Mouse (Mus musculus): ENCODE data around the gene Htr2a. TPM values are rescaled to one million over a fixed set of nuclear protein-coding genes. Genes with fewer than 3 reads are reported as not detected.

Htr2a gene
- total and polyA plus RNA-seq, 2 experiments from 2014 or later, result 0.44 to 1.1 TPM

GRCm38 (mm10) chr14:74650001-74650400 is 9.4 kb downstream of the Htr2a start:
- no peak for ATAC-seq (ENCODE audit: insufficient read depth, low read depth)
- no peak overlapping the region for H3K27ac ChIP-seq (ENCODE audit: low read depth)
- TF ChIP-seq EP300 (IDR thresholded peaks at IDR 0.05; ENCODE audit: low read depth) (no peak), CTCF (IDR thresholded peaks at IDR 0.05; ENCODE audit: low read depth) (no peak)

GRCm38 (mm10) chr14:74651678-74652077 is 11.0 kb downstream of the Htr2a start:
- TF ChIP-seq CTCF (IDR thresholded peaks at IDR 0.05; ENCODE audit: low read depth) (no peak), EP300 (IDR thresholded peaks at IDR 0.05; ENCODE audit: low read depth) (no peak)
- 43% methylated on average over 4 of the region's 4 CpGs for WGBS
- no peak overlapping the region for H3K4me3 ChIP-seq (ENCODE audit: low read depth, low read length)
- no peaks in the 10 kb centered on the region for H3K36me3 ChIP-seq (replicated peaks; ENCODE audit: control insufficient read depth, insufficient read depth, low read length)
- no peaks in the 10 kb centered on the region for H3K27me3 ChIP-seq (ENCODE audit: control insufficient read depth, insufficient read depth, low read length)
- H3K4me2 ChIP-seq (ENCODE audit: low read depth, low read length), result no peak overlapping the region
- H3K27ac ChIP-seq (ENCODE audit: low read depth), result peak overlapping the region; percentile 34; the same call in 1 of the 2 replicates
- no peak for DNase-seq (ENCODE audit: low spot score)
- 0 out of 2 replicates have a peak, but pooled peaks have one; percentile 44 for ATAC-seq (ENCODE audit: insufficient read depth, low read depth)
- H3K9ac ChIP-seq (replicated peaks; ENCODE audit: low read depth, low read length), result no peak overlapping the region
- peaks cover 15% of the 10 kb centered on the region for H3K4me1 ChIP-seq (ENCODE audit: control insufficient read depth, insufficient read depth)
- no peaks in the 10 kb centered on the region for H3K9me3 ChIP-seq (replicated peaks; ENCODE audit: control insufficient read depth, low read length)

More at GRCm38 (mm10) chr14:74650001-74650400, 9.4 kb downstream of the Htr2a start:
- no peaks in the 10 kb centered on the region for H3K27me3 ChIP-seq (ENCODE audit: control insufficient read depth, insufficient read depth, low read length)
- no peaks in the 10 kb centered on the region for H3K9me3 ChIP-seq (replicated peaks; ENCODE audit: control insufficient read depth, low read length)
- no peaks in the 10 kb centered on the region for H3K36me3 ChIP-seq (replicated peaks; ENCODE audit: control insufficient read depth, insufficient read depth, low read length)
- WGBS, result 85% methylated on average over 6 of the region's 6 CpGs
- DNase-seq (ENCODE audit: low spot score), result no peak
- no peak overlapping the region for H3K4me2 ChIP-seq (ENCODE audit: low read depth, low read length)
- H3K4me3 ChIP-seq (ENCODE audit: low read depth, low read length), result no peak overlapping the region
- H3K4me1 ChIP-seq (ENCODE audit: control insufficient read depth, insufficient read depth), result peaks cover 15% of the 10 kb centered on the region
- no peak overlapping the region for H3K9ac ChIP-seq (replicated peaks; ENCODE audit: low read depth, low read length)

DNA sequence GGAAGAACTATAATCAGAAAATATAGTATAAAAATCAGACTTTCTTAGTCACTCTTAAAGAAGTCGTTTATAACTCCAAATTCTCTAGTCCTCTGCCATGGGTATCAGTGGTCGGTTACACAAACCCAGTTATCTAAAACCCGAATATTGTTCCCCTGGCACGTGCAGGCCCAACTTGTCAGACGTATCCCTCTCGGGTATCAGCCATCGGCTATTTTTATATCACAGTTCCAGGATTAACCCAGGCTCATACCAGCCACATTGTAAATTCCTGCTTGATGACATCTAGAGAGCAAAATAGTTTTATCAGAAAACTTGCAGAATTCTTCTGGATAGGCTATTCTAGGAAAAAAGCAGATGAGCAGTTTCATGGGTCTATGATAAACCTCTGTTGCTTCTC is 16.6 kb downstream of the Htr2a start:
- Histone ChIP-seq H3K9ac (replicated peaks; ENCODE audit: low read depth, low read length) (no peak overlapping the region), H3K4me2 (ENCODE audit: low read depth, low read length) (no peak overlapping the region), H3K27me3 (ENCODE audit: control insufficient read depth, insufficient read depth, low read length) (no peaks in the 10 kb centered on the region), H3K36me3 (replicated peaks; ENCODE audit: control insufficient read depth, insufficient read depth, low read length) (no peaks in the 10 kb centered on the region), H3K27ac (ENCODE audit: low read depth) (peak overlapping the region; percentile 82), H3K4me1 (ENCODE audit: control insufficient read depth, insufficient read depth) (peaks cover 31% of the 10 kb centered on the region), H3K4me3 (ENCODE audit: low read depth, low read length) (no peak overlapping the region), H3K9me3 (replicated peaks; ENCODE audit: control insufficient read depth, low read length) (no peaks in the 10 kb centered on the region)
- 17% methylated on average over 7 of the region's 7 CpGs for WGBS
- peak; percentile 77 for DNase-seq (ENCODE audit: low spot score)
- TF ChIP-seq EP300 (IDR thresholded peaks at IDR 0.05; ENCODE audit: low read depth), result 0 out of 2 replicates have a peak, but pooled peaks have one; percentile 72
- TF ChIP-seq CTCF (IDR thresholded peaks at IDR 0.05; ENCODE audit: low read depth), result no peak
- peak; percentile 85 for ATAC-seq (ENCODE audit: insufficient read depth, low read depth)

DNA sequence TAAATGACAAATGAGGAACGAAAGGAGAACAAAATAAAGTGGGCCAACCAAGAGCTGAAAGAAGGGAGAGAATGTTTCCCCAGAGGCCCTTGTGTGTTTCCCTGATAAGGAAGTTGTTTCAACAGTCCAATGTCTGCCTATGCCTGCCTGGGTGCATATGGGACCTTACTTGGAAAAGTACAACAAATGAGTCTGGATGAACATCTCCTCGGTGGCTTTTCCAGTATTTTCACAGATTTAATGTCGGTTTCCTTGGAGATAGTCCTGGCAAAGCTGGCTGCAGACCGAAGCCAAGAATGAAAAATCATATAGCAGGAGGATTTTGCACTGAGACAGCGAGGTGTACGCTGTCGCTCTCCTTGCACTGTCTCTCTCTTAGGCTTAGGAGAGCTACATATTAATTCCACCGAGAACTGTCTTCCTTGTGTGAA is 18.8 kb downstream of the Htr2a start:
- TF ChIP-seq CTCF (IDR thresholded peaks at IDR 0.05; ENCODE audit: low read depth), result no peak
- no peak for TF ChIP-seq EP300 (IDR thresholded peaks at IDR 0.05; ENCODE audit: low read depth)
- H3K9ac ChIP-seq (replicated peaks; ENCODE audit: low read depth, low read length), result no peak overlapping the region
- peaks cover 31% of the 10 kb centered on the region for H3K4me1 ChIP-seq (ENCODE audit: control insufficient read depth, insufficient read depth)
- peak overlapping the region; percentile 50 for H3K27ac ChIP-seq (ENCODE audit: low read depth)
- H3K36me3 ChIP-seq (replicated peaks; ENCODE audit: control insufficient read depth, insufficient read depth, low read length), result no peaks in the 10 kb centered on the region
- H3K4me3 ChIP-seq (ENCODE audit: low read depth, low read length), result no peak overlapping the region
- no peak overlapping the region for H3K4me2 ChIP-seq (ENCODE audit: low read depth, low read length)
- 58% methylated on average over 8 of the region's 8 CpGs for WGBS
- no peaks in the 10 kb centered on the region for H3K9me3 ChIP-seq (replicated peaks; ENCODE audit: control insufficient read depth, low read length)
- H3K27me3 ChIP-seq (ENCODE audit: control insufficient read depth, insufficient read depth, low read length), result no peaks in the 10 kb centered on the region
- DNase-seq (ENCODE audit: low spot score) (no peak), ATAC-seq (ENCODE audit: insufficient read depth, low read depth) (no peak)

- Histone ChIP-seq H3K9me3 (replicated peaks; ENCODE audit: control insufficient read depth, low read length) (no peaks in the 10 kb centered on the region), H3K4me2 (ENCODE audit: low read depth, low read length) (no peak overlapping the region), H3K27ac (ENCODE audit: low read depth) (no peak overlapping the region), H3K4me1 (ENCODE audit: control insufficient read depth, insufficient read depth) (peaks cover 13% of the 10 kb centered on the region; the same call in 1 of the 2 replicates), H3K27me3 (ENCODE audit: control insufficient read depth, insufficient read depth, low read length) (no peaks in the 10 kb centered on the region), H3K4me3 (ENCODE audit: low read depth, low read length) (no peak overlapping the region), H3K36me3 (replicated peaks; ENCODE audit: control insufficient read depth, insufficient read depth, low read length) (no peaks in the 10 kb centered on the region), H3K9ac (replicated peaks; ENCODE audit: low read depth, low read length) (no peak overlapping the region)
- ATAC-seq (ENCODE audit: insufficient read depth, low read depth) (no peak), DNase-seq (ENCODE audit: low spot score) (no peak)
- 60% methylated on average over 10 of the region's 10 CpGs for whole genome bisulfite sequencing
- no peak for TF ChIP-seq CTCF (IDR thresholded peaks at IDR 0.05; ENCODE audit: low read depth)
- no peak for TF ChIP-seq EP300 (IDR thresholded peaks at IDR 0.05; ENCODE audit: low read depth)
Observed at GRCm38 (mm10) chr14:74672137-74673019, 31.7 kb downstream of the Htr2a start.

Data from heart, postnatal 0 days (tissue).